Mouse (Mus musculus) fibroblast of lung, adult 2 months (primary cell): ENCODE results near the gene Sipa1l1.
"Not testable (repeated sequence)": the region's sequence is repeated elsewhere in the genome, so short reads cannot be mapped to it uniquely, and the experiment has no call there.

Experiments used
- DNase-seq: peaks from one replicate; pipeline ENCODE4 v3.0.0-alpha.2; 2011; ENCODE audit warnings: low read depth

Sipa1l1 gene

GRCm38 (mm10) chr12:82178636-82179035, 9.5 kb downstream of the Sipa1l1 start:
- no peak for DNase-seq

- DNase-seq, result no peak
These were observed 10.5 kb downstream of the Sipa1l1 start for GRCm38 (mm10) chr12:82179626-82180025.

- not testable (repeated sequence) for DNase-seq
These were observed 17.0 kb downstream of the Sipa1l1 start for GRCm38 (mm10) chr12:82186156-82186555.

- DNase-seq, result no peak
These were observed 17.6 kb downstream of the Sipa1l1 start for GRCm38 (mm10) chr12:82186740-82187139.

GRCm38 (mm10) chr12:82187178-82187839, 18.2 kb downstream of the Sipa1l1 start:
- no peak for DNase-seq

- no peak for DNase-seq
These were observed 19.4 kb downstream of the Sipa1l1 start for GRCm38 (mm10) chr12:82188321-82189075.

- no peak for DNase-seq
These were observed 20.1 kb downstream of the Sipa1l1 start for GRCm38 (mm10) chr12:82189076-82189675.

- no peak for DNase-seq
These were observed 20.8 kb downstream of the Sipa1l1 start for GRCm38 (mm10) chr12:82189715-82190581.

- DNase-seq, result no peak
These were observed 21.5 kb downstream of the Sipa1l1 start for GRCm38 (mm10) chr12:82190582-82190965.

GRCm38 (mm10) chr12:82191686-82192085, 22.6 kb downstream of the Sipa1l1 start:
- DNase-seq, result no peak

- no peak for DNase-seq
These were observed 23.5 kb downstream of the Sipa1l1 start for GRCm38 (mm10) chr12:82192641-82193054.

GRCm38 (mm10) chr12:82193476-82193875, 24.4 kb downstream of the Sipa1l1 start:
- DNase-seq, result no peak

GRCm38 (mm10) chr12:82194919-82195318, 25.8 kb downstream of the Sipa1l1 start:
- DNase-seq, result no peak

GRCm38 (mm10) chr12:82196213-82196612, 27.1 kb downstream of the Sipa1l1 start:
- no peak for DNase-seq

- no peak for DNase-seq
These were observed 27.6 kb downstream of the Sipa1l1 start for GRCm38 (mm10) chr12:82196615-82197146.

- DNase-seq, result no peak
These were observed 28.1 kb downstream of the Sipa1l1 start for GRCm38 (mm10) chr12:82197207-82197606.

GRCm38 (mm10) chr12:82199286-82199685, 30.2 kb downstream of the Sipa1l1 start:
- DNase-seq, result no peak

GRCm38 (mm10) chr12:82204106-82204505, 35.0 kb downstream of the Sipa1l1 start:
- no peak for DNase-seq

GRCm38 (mm10) chr12:82206857-82207647, 37.9 kb downstream of the Sipa1l1 start:
- DNase-seq, result no peak

- DNase-seq, result no peak
These were observed 38.9 kb downstream of the Sipa1l1 start for GRCm38 (mm10) chr12:82208046-82208445.

GRCm38 (mm10) chr12:82208611-82209010, 39.5 kb downstream of the Sipa1l1 start:
- DNase-seq, result no peak
